Comparison of ENCODE assay signal across 21 mouse cellular contexts in genomic region chr7:110372529-110372928, GRCm38 (mm10).
A peak's percentile ranks its signal among the peaks of the same experiment; 100 is the strongest.
DNase-seq lines count a peak whose midpoint lies in the region; ATAC-seq and TF ChIP-seq lines count a peak whose summit lies in the region.
"Had no signal": no experiment of that assay in that cellular context is flagged by ENCODE, and none has a peak within 500 bp of the region (broad histone marks: within the 10 kb centered on the region; RNA-seq: fewer than 3 reads in every experiment).

No protein-coding gene starts in this region.

- no peak overlapping the region for H3K9ac ChIP-seq in heart, adult 2 months (ENCODE audit: low read depth, low read length)
- H3K9ac ChIP-seq: forebrain, embryonic 13.5 days; heart, embryonic 15.5 days; hindbrain, embryonic 15.5 days had no signal

- H3K27me3 ChIP-seq in heart, adult 2 months (ENCODE audit: control insufficient read depth, insufficient read depth, low read length), result no peaks in the 10 kb centered on the region
- H3K27me3 ChIP-seq: forebrain, embryonic 13.5 days; heart, embryonic 15.5 days; hindbrain, embryonic 15.5 days; Patski had no signal

- no peak for DNase-seq in heart, adult 2 months
- DNase-seq in heart, postnatal 4 days, result no peak
- DNase-seq in A20 (ENCODE audit: low read depth, low spot score), result peak; percentile 64
- peak; percentile 7 for DNase-seq in skeletal muscle tissue, adult 2 months (ENCODE audit: low read depth, low spot score)
- no peak for DNase-seq in gastrocnemius, postnatal 36 days
- no peak for DNase-seq in layer of hippocampus, adult 9-11 months
- DNase-seq: adrenal gland, postnatal 14 days; cerebellum, adult 18-20 months; cerebellum, adult 9-11 months; cerebellum, postnatal 36 days; gastrocnemius, adult 2 months; gastrocnemius, postnatal 25 days; heart, postnatal 14 days had no signal

- H3K27ac ChIP-seq in heart, adult 2 months, result 0 out of 2 replicates have a peak overlapping the region, but pooled peaks have one; percentile 13
- H3K27ac ChIP-seq: embryonic facial prominence, embryonic 10.5 days; forebrain, embryonic 13.5 days; gastrocnemius, adult 2 months; heart, embryonic 15.5 days; hindbrain, embryonic 10.5 days; hindbrain, embryonic 15.5 days had no signal

- no peaks in the 10 kb centered on the region for H3K79me2 ChIP-seq in heart, adult 2 months (replicated peaks; ENCODE audit: control insufficient read depth, insufficient read depth, low read length)

- peak; percentile 87 for ATAC-seq in granulocyte monocyte progenitor cell, adult 5-6 weeks (replicated peaks; ENCODE audit: poor library complexity, severe bottlenecking)
- ATAC-seq: activated CD4-positive, CD25-positive, alpha-beta regulatory T cell, adult 4 months; forebrain, embryonic 13.5 days; Patski had no signal

- no peak for TF ChIP-seq CTCF in heart, adult 2 months (IDR thresholded peaks at IDR 0.05)

- TF ChIP-seq EP300 in heart, adult 2 months (IDR thresholded peaks at IDR 0.05; ENCODE audit: insufficient read depth, low read depth, low read length), result no peak

- 64% methylated on average over 4 of the region's 4 CpGs for WGBS in heart, adult 2 months

- TF ChIP-seq POLR2A in heart, adult 2 months (IDR thresholded peaks at IDR 0.05; ENCODE audit: insufficient read depth, low read depth, low read length), result no peak

- intact Hi-C loops in heart, adult 2 months (cut with DNase I), result no loop called here
- intact Hi-C loops in gastrocnemius, postnatal 36 days (cut with DNase I), result no loop called here

- H3K4me1 ChIP-seq in heart, adult 2 months (ENCODE audit: control insufficient read depth, insufficient read depth, low read length), result no peaks in the 10 kb centered on the region
- H3K4me1 ChIP-seq: embryonic facial prominence, embryonic 10.5 days; forebrain, embryonic 13.5 days; heart, embryonic 15.5 days; hindbrain, embryonic 10.5 days; hindbrain, embryonic 15.5 days had no signal

- H3K4me3 ChIP-seq in heart, adult 2 months, result no peak overlapping the region
- H3K4me3 ChIP-seq: embryonic facial prominence, embryonic 10.5 days; forebrain, embryonic 13.5 days; gastrocnemius, adult 2 months; heart, embryonic 15.5 days; hindbrain, embryonic 10.5 days; hindbrain, embryonic 15.5 days had no signal

- no peaks in the 10 kb centered on the region; the same call in 1 of the 2 replicates for H3K36me3 ChIP-seq in heart, adult 2 months (ENCODE audit: control insufficient read depth, insufficient read depth, low read length)

Comparison
In these comparisons a context has a peak if more than half of its experiments do, and no peak if none do; other contexts are left out.
1. DNase-seq: peak in A20 (single experiment) and skeletal muscle tissue, adult 2 months (single experiment); none in heart, adult 2 months (0 of 2), heart, postnatal 4 days (single experiment), gastrocnemius, postnatal 36 days (0 of 2) and layer of hippocampus, adult 9-11 months (single experiment).